Mouse (Mus musculus) T-helper 17 cell (primary cell): ENCODE data around the gene Pkdrej.

Source experiments
- in situ Hi-C, 2 experiments: fragments of 300-600 bp; cut with MboI, MseI; formaldehyde crosslinking; loops; 1 replicate in 1 of 2; 2 replicates in 1 of 2; pipeline ENCODE4 v1.15.1; 2025; ENCODE audit warnings: high pct_unique_total_duplicates in 2 of 2

Pkdrej gene

GRCm38 (mm10) chr15:85810806-85811521 is 10.6 kb downstream of the Pkdrej start:
- in situ Hi-C loops: no loop called here

GRCm38 (mm10) chr15:85810462-85810805 is 11.1 kb downstream of the Pkdrej start:
- in situ Hi-C loops: no loop called here

- in situ Hi-C loops: no loop called here
Measured at GRCm38 (mm10) chr15:85809091-85809490, 12.4 kb downstream of the Pkdrej start.

DNA sequence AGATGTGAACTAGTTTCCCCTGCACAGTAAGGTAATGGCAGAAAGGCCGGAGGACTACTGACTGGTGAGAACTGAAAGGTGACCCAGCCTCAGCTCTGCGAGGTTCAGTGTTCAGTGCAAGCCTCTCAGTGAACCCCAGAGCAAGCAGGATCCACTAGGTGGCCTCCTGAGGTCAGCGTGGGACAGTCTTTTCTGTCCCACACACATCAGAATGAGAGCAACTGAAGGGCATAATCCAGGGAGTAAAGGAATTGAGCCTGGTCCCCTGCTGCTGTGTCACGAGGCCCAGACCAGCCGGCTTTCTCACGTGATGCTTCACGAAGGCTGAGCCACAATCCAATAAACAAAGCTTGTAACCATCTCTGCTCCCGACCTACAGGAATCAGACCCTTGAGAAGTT is 13.1 kb downstream of the Pkdrej start:
- in situ Hi-C loops: no loop called here

GRCm38 (mm10) chr15:85808031-85808430 is 13.5 kb downstream of the Pkdrej start:
- in situ Hi-C loops: no loop called here

DNA sequence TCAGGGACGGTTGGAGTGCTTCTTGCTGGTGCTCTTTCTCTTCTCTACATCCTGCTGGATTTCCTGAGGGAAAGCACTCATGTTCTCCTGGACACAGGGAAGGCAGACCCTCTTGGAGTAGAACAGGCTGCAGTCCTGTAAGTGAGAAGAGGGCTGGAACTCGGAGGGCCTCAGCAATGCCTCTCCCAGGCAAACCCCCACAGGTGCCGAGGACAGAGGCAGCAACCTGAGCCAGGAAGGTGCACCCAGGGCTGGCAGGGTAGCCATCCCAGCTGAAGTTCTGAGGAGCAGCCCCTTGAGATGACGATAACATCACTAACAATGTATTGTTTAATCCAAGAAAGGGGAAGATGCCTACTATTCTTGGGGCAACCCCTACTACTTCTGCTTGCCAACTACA is 14.1 kb downstream of the Pkdrej start:
- in situ Hi-C loops: no loop called here

DNA sequence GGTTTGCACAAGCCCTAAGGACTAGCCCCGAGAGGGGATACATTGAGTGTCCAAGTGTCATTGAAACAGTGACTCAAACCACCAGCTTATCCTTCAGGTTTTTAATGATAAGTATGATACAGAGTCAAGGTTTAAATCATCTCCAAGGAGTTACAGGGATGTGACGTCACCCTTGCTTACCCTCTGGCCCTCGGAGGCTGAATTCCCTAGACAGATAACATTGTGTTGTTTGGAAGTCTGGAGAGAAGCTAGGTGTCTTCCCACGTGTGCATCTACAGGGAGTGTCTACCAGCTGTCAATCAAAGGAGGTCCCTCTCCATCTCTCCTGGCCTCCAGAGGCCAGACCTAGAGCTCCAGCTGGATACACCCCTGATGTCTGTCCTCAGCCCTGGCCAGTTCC is 14.6 kb downstream of the Pkdrej start:
- in situ Hi-C loops: no loop called here

DNA sequence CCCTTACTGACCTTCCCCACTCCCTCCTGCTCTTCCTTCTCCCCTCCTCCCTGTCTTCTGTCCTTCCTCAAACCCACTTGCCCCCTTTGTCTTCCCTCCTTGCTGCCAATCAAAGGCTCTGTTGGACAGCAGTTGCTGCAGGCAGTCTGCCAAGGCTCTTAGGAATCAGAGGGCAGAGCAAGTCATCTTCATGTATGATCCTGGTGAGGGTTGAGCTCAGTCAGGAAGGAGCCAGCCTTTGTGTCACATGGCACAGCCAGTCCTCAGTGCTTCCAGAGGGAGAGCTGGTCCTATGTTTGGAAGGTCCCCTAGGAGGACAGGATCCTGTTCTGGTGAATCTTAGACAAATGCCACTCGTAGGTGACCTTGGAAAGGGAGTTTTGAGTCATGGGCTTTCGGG is 18.6 kb downstream of the Pkdrej start:
- in situ Hi-C loops: no loop called here

DNA sequence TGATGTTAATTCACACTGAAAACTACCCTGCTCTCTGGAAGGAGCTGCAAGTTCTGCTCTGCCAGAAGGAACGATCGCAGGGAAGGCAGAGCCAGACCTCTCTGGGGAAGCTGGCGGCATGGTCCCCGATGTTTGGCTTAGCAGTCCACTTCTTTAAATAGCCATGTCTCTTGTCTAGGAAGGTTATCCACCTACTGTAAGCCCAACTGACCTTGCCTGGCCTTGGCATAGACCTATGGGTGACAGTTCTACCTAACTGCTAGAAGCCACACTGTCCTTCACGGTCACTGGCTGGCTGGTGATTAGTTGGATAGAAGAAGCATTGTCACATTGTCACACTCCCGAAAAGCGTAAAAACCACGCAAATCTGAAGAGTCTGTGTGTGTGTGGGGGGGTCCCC is 22.9 kb downstream of the Pkdrej start:
- in situ Hi-C loops: no loop called here

- in situ Hi-C loops: no loop called here
Measured at GRCm38 (mm10) chr15:85795516-85795915, 26.0 kb downstream of the Pkdrej start.

GRCm38 (mm10) chr15:85792819-85793218 is 28.7 kb downstream of the Pkdrej start:
- in situ Hi-C loops: loop anchor here in 1 of 2 experiments (5.0 kb wide), 1 partner anchor 106 kb away; no protein-coding TSS in a partner anchor

DNA sequence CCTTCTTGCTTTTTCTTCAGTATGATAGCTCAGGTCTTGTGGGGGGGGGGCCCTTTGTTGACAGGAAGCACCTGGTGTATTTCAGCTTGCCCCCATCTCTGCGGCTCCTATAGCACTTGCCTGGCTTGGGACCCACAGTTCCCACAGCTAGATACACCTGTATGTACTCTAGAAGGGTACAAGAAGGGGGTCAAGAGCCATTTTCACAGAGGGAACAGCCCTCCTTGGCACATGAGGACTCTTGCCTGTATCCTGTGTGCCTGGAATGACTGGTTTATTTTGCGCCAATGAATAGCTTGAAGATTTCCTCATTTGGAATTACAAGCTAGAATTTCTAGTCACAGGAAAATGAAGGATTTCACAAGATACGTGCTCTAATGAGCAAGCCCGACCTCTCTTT is 30.1 kb downstream of the Pkdrej start:
- in situ Hi-C loops: loop anchor here in 1 of 2 experiments (5.0 kb wide), 1 partner anchor 104 kb away; no protein-coding TSS in a partner anchor

- in situ Hi-C loops: no loop called here
Measured at GRCm38 (mm10) chr15:85788633-85789032, 32.9 kb downstream of the Pkdrej start.

- in situ Hi-C loops: no loop called here
Measured at GRCm38 (mm10) chr15:85788051-85788450, 33.5 kb downstream of the Pkdrej start.

- in situ Hi-C loops: no loop called here
Measured at GRCm38 (mm10) chr15:85787482-85787881, 34.1 kb downstream of the Pkdrej start.

- in situ Hi-C loops: no loop called here
Measured at GRCm38 (mm10) chr15:85786711-85787110, 34.8 kb downstream of the Pkdrej start.

DNA sequence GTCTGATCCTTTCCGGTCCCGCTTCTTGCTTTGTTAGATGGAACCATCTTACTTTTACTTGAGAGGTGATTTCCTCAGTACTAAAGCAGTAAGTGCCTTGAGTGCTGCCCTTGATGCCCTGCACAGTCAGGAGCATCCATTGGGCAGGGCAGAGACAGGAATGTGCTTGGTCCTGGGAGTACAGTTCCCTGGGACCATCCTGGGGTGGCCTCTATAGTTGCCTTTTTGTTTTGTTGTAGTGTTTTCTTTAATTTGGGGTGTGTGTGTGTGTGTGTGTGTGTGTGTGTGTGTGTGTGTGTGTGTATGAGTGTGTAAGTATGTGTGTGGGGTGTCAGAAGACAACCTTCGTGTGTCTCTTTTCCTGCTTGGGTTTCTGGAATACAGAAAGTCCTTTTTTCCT is 37.2 kb downstream of the Pkdrej start:
- in situ Hi-C loops: no loop called here

GRCm38 (mm10) chr15:85783146-85783545 is 38.4 kb downstream of the Pkdrej start:
- in situ Hi-C loops: no loop called here

DNA sequence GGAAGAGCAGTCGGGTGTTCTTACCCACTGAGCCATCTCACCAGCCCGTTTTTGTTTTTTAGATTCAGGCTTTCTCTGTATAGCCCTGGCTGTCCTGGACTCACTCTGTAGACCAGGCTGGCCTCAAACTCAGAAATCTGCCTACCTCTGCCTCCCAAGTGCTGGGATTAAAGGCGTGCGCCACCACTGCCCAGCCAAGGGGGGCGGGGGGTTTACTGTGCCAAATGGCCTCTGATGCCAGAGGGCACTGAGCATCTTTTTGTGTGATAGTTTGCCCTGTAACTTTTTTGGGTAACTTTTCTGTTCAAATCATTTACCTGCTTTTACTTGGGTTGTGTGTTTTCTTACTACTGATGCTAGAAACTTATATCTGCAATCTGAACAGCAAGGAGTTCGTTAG is 42.6 kb downstream of the Pkdrej start:
- in situ Hi-C loops: loop anchor here in 1 of 2 experiments (5.0 kb wide), 1 partner anchor 1527 kb away; no protein-coding TSS in a partner anchor

DNA sequence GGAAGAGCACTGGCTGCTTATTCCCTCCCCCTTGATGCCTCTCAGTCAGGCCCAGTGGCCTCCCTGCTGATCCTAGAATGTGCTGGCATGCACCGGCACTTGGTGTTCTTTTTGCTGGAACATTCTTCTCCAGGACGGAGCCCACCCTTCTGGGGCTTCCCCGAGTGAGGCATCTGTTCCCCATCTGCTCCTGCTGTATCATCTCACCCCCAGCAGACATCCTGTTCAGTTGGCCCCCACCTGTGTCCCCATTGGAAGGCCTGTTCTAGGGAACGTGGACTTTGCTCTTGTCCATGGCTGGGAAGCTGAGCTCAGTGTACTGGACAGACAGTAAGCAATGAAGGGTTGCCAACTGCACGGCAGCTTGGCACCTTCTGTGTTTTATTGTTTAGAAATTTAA is 44.8 kb downstream of the Pkdrej start:
- in situ Hi-C loops: loop anchor here in 1 of 2 experiments (5.0 kb wide), 1 partner anchor 1524 kb away; no protein-coding TSS in a partner anchor

GRCm38 (mm10) chr15:85776241-85776640 is 45.3 kb downstream of the Pkdrej start:
- in situ Hi-C loops: loop anchor here in 1 of 2 experiments (5.0 kb wide), 1 partner anchor 1524 kb away; no protein-coding TSS in a partner anchor

- in situ Hi-C loops: loop anchor here in 1 of 2 experiments (5.0 kb wide), 1 partner anchor 1523 kb away; no protein-coding TSS in a partner anchor
Measured at GRCm38 (mm10) chr15:85775001-85775400, 46.5 kb downstream of the Pkdrej start.

GRCm38 (mm10) chr15:85774419-85774818 is 47.1 kb downstream of the Pkdrej start:
- in situ Hi-C loops: no loop called here
